Mouse (Mus musculus): ENCODE data around the gene Pim3. TPM values are rescaled to one million over a fixed set of nuclear protein-coding genes. Genes with fewer than 3 reads are reported as not detected.

Gene Pim3
- polyA plus RNA-seq, 1 experiment, result 60.3 TPM

- 60% methylated on average over 9 of the region's 9 CpGs for WGBS
- Histone ChIP-seq H3K27me3 (ENCODE audit: control insufficient read depth, insufficient read depth, low read length) (no peaks in the 10 kb centered on the region), H3K4me3 (ENCODE audit: low read depth, low read length) (no peak overlapping the region), H3K36me3 (ENCODE audit: control insufficient read depth, insufficient read depth, low read length) (no peaks in the 10 kb centered on the region), H3K4me1 (ENCODE audit: control insufficient read depth, insufficient read depth, insufficient read length, low read length) (peaks cover 63% of the 10 kb centered on the region), H3K27ac (ENCODE audit: insufficient read depth, low read depth, low read length) (no peak overlapping the region)
- TF ChIP-seq CTCF (IDR thresholded peaks at IDR 0.05; ENCODE audit: extremely low read depth, insufficient read length, insufficient replicate concordance, low read depth, low read length) (no peak), POLR2A (IDR thresholded peaks at IDR 0.05; ENCODE audit: low read depth, low read length) (no peak)
Observed at GRCm38 (mm10) chr15:88853106-88853505, 8.9 kb upstream of the Pim3 start.

DNA sequence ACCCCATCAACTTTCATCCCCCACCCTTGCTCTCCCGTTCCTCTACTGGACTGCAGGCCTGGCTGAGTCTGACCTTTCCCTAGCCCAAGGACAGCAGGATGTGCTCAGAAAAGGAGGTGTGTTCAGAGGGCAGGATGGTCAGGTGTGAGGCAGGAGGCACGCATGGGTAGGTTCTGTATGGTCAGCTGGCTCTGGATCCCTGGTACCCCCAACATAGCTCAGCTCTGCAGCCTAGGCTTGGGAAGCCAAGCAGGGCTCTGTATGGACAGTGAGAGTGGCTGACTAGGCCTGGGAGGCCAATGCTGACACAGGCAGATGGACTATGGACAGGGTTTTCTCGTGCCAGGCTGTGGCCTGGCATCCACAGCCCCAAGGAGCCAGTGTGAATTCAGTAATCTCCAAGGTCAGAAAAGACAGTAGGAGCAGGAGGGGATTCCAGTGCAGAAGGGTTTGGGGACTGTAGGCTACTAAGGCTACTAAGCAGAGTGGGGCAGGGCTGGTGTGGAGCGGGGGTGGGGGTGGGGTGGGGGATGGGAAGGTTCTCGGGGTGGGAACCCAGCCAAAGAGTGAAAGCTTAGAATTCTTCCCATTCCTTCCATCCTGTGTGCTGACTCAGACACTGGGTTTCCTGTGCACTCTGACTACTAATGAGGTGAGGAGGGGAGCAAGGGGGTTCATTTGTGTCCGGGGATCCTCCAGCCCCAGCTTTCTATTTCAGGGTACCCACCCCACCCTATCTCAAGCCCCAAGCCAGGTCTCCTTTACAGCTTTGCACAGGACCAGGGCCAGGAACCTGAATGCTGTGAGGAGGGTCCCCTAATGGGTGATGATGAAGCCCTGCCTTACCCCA, 7.6 kb upstream of the Pim3 start:
- H3K4me3 ChIP-seq (ENCODE audit: low read depth, low read length), result no peak overlapping the region
- H3K27ac ChIP-seq (ENCODE audit: insufficient read depth, low read depth, low read length), result peak overlapping the region; percentile 81
- H3K4me1 ChIP-seq (ENCODE audit: control insufficient read depth, insufficient read depth, insufficient read length, low read length), result peaks cover 63% of the 10 kb centered on the region
- 49% methylated on average over 6 of the region's 6 CpGs for WGBS
- H3K36me3 ChIP-seq (ENCODE audit: control insufficient read depth, insufficient read depth, low read length), result no peaks in the 10 kb centered on the region
- H3K27me3 ChIP-seq (ENCODE audit: control insufficient read depth, insufficient read depth, low read length), result no peaks in the 10 kb centered on the region
- TF ChIP-seq CTCF (IDR thresholded peaks at IDR 0.05; ENCODE audit: extremely low read depth, insufficient read length, insufficient replicate concordance, low read depth, low read length) (no peak), POLR2A (IDR thresholded peaks at IDR 0.05; ENCODE audit: low read depth, low read length) (no peak)

DNA sequence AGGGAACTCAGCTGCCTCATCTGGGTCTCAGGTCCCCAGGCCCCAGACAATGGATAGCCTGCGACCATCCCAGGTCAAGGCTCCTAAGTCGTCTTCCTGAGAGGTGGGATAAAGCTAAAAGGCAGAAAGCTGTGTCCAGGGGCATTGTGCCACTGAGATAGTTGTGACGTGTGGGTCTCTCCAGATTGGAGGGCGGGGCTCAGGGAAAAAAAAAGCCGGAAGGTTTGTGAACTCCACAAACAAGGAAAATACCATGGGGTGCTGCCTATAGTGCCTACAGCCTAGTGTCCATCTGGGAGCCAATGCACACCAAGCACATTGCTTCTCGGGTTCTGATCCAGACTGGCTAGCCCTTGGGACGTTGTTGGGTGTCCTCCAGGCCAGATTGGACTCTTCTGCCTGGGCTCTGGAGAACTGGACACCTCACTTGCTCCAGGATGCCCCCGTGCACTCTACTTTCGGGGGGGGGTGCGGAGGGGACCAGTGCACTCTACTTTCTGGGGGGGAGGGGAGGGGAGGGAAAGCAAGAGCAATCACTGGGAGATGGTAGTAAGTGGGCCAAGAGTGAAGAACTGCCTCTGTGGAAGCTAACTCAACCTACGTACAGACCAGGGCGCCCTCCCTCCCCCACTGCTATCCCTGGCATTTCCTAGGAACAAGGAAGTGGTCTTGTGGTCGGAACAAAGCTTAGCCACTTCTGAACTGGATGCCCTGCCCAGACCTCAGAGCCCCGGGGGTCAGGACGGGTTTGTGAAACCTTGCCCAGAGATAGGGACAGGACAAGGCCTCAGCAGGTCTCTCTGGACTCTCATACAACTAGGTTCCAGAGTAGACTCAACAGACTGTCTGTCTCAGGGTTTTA, 6.8 kb upstream of the Pim3 start:
- Histone ChIP-seq H3K27ac (ENCODE audit: insufficient read depth, low read depth, low read length) (0 out of 2 replicates have a peak overlapping the region, but pooled peaks have one; percentile 13), H3K27me3 (ENCODE audit: control insufficient read depth, insufficient read depth, low read length) (no peaks in the 10 kb centered on the region), H3K36me3 (ENCODE audit: control insufficient read depth, insufficient read depth, low read length) (no peaks in the 10 kb centered on the region), H3K4me3 (ENCODE audit: low read depth, low read length) (no peak overlapping the region), H3K4me1 (ENCODE audit: control insufficient read depth, insufficient read depth, insufficient read length, low read length) (peaks cover 55% of the 10 kb centered on the region)
- TF ChIP-seq CTCF (IDR thresholded peaks at IDR 0.05; ENCODE audit: extremely low read depth, insufficient read length, insufficient replicate concordance, low read depth, low read length) (no peak), POLR2A (IDR thresholded peaks at IDR 0.05; ENCODE audit: low read depth, low read length) (no peak)
- 61% methylated on average over 15 of the region's 15 CpGs for WGBS

DNA sequence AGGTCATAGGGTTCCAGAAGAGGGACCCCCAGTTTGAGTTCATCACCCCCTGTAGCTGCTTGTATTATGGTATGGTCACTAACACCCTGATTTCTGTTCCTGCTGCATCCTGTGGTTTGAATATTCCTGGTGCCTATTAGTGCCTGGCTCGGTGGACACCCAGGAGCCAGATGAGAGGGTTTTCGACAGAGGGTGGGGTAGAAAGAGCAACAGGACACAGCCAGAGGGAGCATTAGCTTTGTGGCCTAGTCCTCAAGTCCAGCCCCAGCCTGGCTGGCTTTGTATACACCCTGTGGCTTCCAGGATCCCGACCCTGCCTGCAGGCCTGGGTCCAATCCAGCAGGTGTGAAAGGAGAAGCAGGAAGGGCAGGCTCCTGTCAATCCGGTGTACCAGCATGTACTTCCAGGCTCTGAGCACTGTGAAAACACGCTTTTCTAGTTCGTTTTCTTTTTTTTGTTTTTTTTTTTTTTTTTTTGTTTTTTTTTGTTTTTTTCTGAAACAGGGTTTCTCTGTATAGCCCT, 6.0 kb upstream of the Pim3 start:
- TF ChIP-seq CTCF (IDR thresholded peaks at IDR 0.05; ENCODE audit: extremely low read depth, insufficient read length, insufficient replicate concordance, low read depth, low read length), result peak; percentile 8; the same call in 1 of the 2 replicates
- TF ChIP-seq POLR2A (IDR thresholded peaks at IDR 0.05; ENCODE audit: low read depth, low read length), result no peak
- WGBS, result 38% methylated on average over 6 of the region's 6 CpGs
- Histone ChIP-seq H3K27ac (ENCODE audit: insufficient read depth, low read depth, low read length) (no peak overlapping the region), H3K27me3 (ENCODE audit: control insufficient read depth, insufficient read depth, low read length) (no peaks in the 10 kb centered on the region), H3K4me1 (ENCODE audit: control insufficient read depth, insufficient read depth, insufficient read length, low read length) (peaks cover 48% of the 10 kb centered on the region), H3K4me3 (ENCODE audit: low read depth, low read length) (no peak overlapping the region), H3K36me3 (ENCODE audit: control insufficient read depth, insufficient read depth, low read length) (no peaks in the 10 kb centered on the region)

DNA sequence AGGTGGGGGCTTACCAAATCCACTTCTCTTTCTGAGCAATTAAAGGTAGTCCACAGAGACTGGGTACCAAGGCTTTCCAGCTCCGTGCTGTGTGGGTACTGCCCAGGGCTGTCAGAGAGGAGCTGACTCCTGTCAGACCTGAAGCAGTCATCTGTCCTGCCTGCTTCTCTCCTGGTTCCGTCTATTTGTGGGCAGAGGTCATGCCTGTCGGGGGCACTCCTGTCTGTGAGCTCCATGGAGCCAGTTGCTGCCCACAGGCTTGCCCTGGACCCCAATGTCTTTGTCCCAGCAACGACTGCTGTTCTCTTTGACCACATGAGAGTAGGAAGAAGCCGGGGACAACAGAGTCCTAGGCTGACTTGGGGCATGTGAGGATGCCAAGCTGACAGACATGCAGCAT, 5.4 kb upstream of the Pim3 start:
- H3K27ac ChIP-seq (ENCODE audit: insufficient read depth, low read depth, low read length), result no peak overlapping the region
- no peak overlapping the region for H3K4me3 ChIP-seq (ENCODE audit: low read depth, low read length)
- H3K4me1 ChIP-seq (ENCODE audit: control insufficient read depth, insufficient read depth, insufficient read length, low read length), result peaks cover 47% of the 10 kb centered on the region
- H3K36me3 ChIP-seq (ENCODE audit: control insufficient read depth, insufficient read depth, low read length), result no peaks in the 10 kb centered on the region
- H3K27me3 ChIP-seq (ENCODE audit: control insufficient read depth, insufficient read depth, low read length), result no peaks in the 10 kb centered on the region
- TF ChIP-seq POLR2A (IDR thresholded peaks at IDR 0.05; ENCODE audit: low read depth, low read length), result no peak
- TF ChIP-seq CTCF (IDR thresholded peaks at IDR 0.05; ENCODE audit: extremely low read depth, insufficient read length, insufficient replicate concordance, low read depth, low read length), result no peak
- WGBS, result 86% methylated on average over 5 of the region's 5 CpGs

DNA sequence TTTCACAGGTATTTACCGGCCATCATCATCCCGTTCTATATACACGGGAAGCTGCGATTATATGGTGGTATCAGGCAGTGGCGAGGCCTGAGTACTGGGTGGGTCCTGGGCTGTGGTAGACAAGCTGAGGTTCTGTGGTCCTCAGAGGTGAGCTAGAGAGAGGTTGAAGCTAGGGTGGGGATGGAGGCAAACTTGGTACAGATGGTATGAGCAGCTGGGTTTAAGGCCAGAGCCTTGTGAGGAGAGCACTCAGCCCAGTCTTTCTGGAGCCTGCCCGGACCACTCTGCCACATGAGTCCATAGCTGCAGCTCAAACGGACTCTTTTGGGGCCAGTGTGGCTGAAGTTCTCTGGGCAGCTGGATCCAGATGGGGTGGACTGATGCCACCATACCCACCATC, 4.6 kb upstream of the Pim3 start:
- 96% methylated on average over 7 of the region's 7 CpGs for WGBS
- Histone ChIP-seq H3K36me3 (ENCODE audit: control insufficient read depth, insufficient read depth, low read length) (no peaks in the 10 kb centered on the region), H3K4me1 (ENCODE audit: control insufficient read depth, insufficient read depth, insufficient read length, low read length) (peaks cover 39% of the 10 kb centered on the region), H3K27ac (ENCODE audit: insufficient read depth, low read depth, low read length) (no peak overlapping the region), H3K27me3 (ENCODE audit: control insufficient read depth, insufficient read depth, low read length) (no peaks in the 10 kb centered on the region), H3K4me3 (ENCODE audit: low read depth, low read length) (no peak overlapping the region)
- TF ChIP-seq CTCF (IDR thresholded peaks at IDR 0.05; ENCODE audit: extremely low read depth, insufficient read length, insufficient replicate concordance, low read depth, low read length) (no peak), POLR2A (IDR thresholded peaks at IDR 0.05; ENCODE audit: low read depth, low read length) (no peak)

DNA sequence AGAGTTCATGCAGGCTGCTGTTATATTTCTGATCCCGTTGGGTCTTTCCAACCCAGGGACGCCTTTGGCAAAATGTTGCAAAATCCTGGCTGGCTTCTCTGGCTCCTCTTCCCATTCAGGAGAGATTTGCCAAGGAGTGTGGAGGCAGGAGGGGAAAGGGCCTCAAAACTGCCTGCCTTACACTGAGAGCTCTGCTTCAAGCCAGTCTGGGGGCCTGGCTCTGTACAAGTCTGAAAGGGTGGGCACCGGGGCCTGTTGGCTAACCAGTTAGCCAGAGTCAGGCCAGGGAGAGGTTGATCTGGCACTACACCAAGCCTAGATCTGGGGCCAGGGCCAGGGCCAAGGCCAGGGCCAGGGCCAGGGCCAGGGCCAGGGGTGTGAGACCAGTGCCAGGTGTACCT, 3.8 kb upstream of the Pim3 start:
- WGBS, result 84% methylated on average over 3 of the region's 3 CpGs
- H3K4me3 ChIP-seq (ENCODE audit: low read depth, low read length), result no peak overlapping the region
- TF ChIP-seq POLR2A (IDR thresholded peaks at IDR 0.05; ENCODE audit: low read depth, low read length) (no peak), CTCF (IDR thresholded peaks at IDR 0.05; ENCODE audit: extremely low read depth, insufficient read length, insufficient replicate concordance, low read depth, low read length) (no peak)
- H3K4me1 ChIP-seq (ENCODE audit: control insufficient read depth, insufficient read depth, insufficient read length, low read length), result peaks cover 32% of the 10 kb centered on the region
- H3K27me3 ChIP-seq (ENCODE audit: control insufficient read depth, insufficient read depth, low read length), result no peaks in the 10 kb centered on the region
- no peaks in the 10 kb centered on the region for H3K36me3 ChIP-seq (ENCODE audit: control insufficient read depth, insufficient read depth, low read length)
- H3K27ac ChIP-seq (ENCODE audit: insufficient read depth, low read depth, low read length), result no peak overlapping the region
